Mouse (Mus musculus) forebrain, embryonic 12.5 days (tissue): ENCODE data around the gene Tmem138. TPM values are rescaled to one million over a fixed set of nuclear protein-coding genes. Genes with fewer than 3 reads are reported as not detected.

Source experiments
- ATAC-seq: fragments of 200-750 bp; cut with Nextera tagmentation; 2 replicates; pipeline ENCODE4 v1.8.0; 2017; ENCODE audit warnings: moderate TSS enrichment; ENCODE audit not compliant: low FRiP score
- H3K27ac ChIP-seq: fragments of 300-500 bp; sonication (generic); 2 replicates; pipeline ENCODE4 v1.5.1; 2016; ENCODE audit warnings: mild to moderate bottlenecking
- H3K27me3 ChIP-seq: fragments of 300-500 bp; sonication (generic); 2 replicates; pipeline ENCODE4 v1.6.1; 2016; ENCODE audit warnings: mild to moderate bottlenecking
- H3K36me3 ChIP-seq: fragments of 300-500 bp; sonication (generic); replicated peaks from 2 replicates; pipeline ENCODE4 v1.6.1; 2016; ENCODE audit warnings: mild to moderate bottlenecking
- H3K4me1 ChIP-seq: fragments of 300-500 bp; sonication (generic); 2 replicates; pipeline ENCODE4 v1.6.1; 2016
- H3K4me2 ChIP-seq: fragments of 300-500 bp; sonication (generic); 2 replicates; pipeline ENCODE4 v1.6.1; 2016; ENCODE audit warnings: mild to moderate bottlenecking, moderate library complexity
- H3K4me3 ChIP-seq: fragments of 300-500 bp; sonication (generic); replicated peaks from 2 replicates; pipeline ENCODE4 v1.5.1; 2016; ENCODE audit warnings: mild to moderate bottlenecking
- H3K9ac ChIP-seq: fragments of 300-500 bp; sonication (generic); 2 replicates; pipeline ENCODE4 v1.6.1; 2016; ENCODE audit warnings: mild to moderate bottlenecking
- H3K9me3 ChIP-seq: fragments of 300-500 bp; sonication (generic); 2 replicates; pipeline ENCODE4 v1.6.1; 2016
- WGBS: fragments of 180-500 bp; shearing (Covaris S2); methylation state at CpG from one replicate; pipeline ENCODE4 v1.1.7; 2016; 5-methylcytosine and 5-hydroxymethylcytosine counted together
- polyA plus RNA-seq: library from polyadenylated mRNA; unstranded; fragments of >200 nt; fragmentation: Nextera tagmentation; extraction: Ambion mirVana; gene quantifications from 2 replicates; pipeline ENCODE4 v1.2.1, GENCODE M21; 2016

The Tmem138 gene
- polyA plus RNA-seq, 1 experiment from 2014 or later = 52.8 TPM

DNA sequence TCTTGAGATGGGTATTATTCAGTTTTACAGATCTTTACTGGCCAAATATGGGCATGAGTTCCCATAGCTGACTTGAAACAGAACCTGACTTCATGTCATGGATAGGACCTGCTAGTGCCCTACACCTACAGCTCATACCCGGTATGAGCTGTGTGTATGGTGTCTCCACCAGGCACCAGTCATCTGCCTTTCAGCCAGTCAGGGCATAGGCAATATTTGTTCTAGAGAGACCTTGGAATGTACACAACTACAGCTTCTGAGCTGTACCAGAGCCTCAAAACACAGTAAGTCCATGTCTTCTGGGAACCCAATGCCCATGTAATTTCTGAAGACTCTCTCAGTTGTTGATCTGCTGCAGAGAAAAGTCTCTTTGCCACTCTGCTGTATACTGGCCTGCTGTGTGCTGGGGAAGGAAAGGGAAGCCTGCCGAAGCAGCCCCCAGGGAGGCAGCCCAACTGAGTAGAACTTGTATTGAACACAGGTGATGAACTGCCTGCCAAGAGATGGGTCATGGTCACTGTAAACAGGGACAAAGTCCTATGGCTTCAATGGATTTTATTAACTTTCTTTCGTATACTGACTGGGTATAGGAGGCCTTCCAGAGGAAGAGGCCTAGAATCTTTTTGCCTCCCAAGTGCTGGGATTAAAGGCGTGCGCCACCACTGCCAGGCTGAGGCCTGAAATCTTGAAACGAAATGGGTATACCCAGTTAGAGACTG lies 14.7 kb upstream of the Tmem138 start:
- Histone ChIP-seq H3K27me3 (no peaks in the 10 kb centered on the region), H3K27ac (no peak overlapping the region), H3K9ac (no peak overlapping the region), H3K4me2 (no peak overlapping the region), H3K36me3 (peaks cover 45% of the 10 kb centered on the region), H3K4me1 (no peaks in the 10 kb centered on the region; the same call in 1 of the 2 replicates), H3K9me3 (no peaks in the 10 kb centered on the region), H3K4me3 (no peak overlapping the region)
- WGBS = 94% methylated on average over 6 of the region's 6 CpGs
- no peak for ATAC-seq

DNA sequence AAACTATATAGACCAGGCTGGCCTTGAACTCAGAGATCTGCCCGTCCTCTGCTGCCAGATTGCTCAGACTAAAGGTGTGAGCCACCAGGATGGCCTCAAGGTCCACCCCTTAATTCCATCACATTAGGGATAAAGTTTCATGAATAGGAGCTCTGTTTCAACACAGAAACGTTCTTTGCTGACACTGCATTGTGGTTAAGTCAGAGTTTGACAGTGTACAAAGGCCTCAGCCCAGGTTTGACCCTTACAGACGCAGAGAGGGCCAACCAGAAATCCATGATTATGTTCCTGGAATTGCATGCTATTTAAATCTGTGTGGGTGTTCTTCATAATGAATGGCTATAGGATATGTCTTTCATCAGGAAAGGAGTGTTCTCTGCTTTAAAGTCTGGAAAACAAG lies 13.1 kb upstream of the Tmem138 start:
- no peak overlapping the region for H3K4me3 ChIP-seq
- 70% methylated on average over 3 of the region's 3 CpGs for WGBS
- H3K36me3 ChIP-seq = peaks cover 36% of the 10 kb centered on the region
- no peak for ATAC-seq
- H3K9me3 ChIP-seq = no peaks in the 10 kb centered on the region
- no peak overlapping the region for H3K4me2 ChIP-seq
- no peak overlapping the region for H3K27ac ChIP-seq
- H3K9ac ChIP-seq = no peak overlapping the region
- no peaks in the 10 kb centered on the region for H3K27me3 ChIP-seq
- no peaks in the 10 kb centered on the region; the same call in 1 of the 2 replicates for H3K4me1 ChIP-seq

DNA sequence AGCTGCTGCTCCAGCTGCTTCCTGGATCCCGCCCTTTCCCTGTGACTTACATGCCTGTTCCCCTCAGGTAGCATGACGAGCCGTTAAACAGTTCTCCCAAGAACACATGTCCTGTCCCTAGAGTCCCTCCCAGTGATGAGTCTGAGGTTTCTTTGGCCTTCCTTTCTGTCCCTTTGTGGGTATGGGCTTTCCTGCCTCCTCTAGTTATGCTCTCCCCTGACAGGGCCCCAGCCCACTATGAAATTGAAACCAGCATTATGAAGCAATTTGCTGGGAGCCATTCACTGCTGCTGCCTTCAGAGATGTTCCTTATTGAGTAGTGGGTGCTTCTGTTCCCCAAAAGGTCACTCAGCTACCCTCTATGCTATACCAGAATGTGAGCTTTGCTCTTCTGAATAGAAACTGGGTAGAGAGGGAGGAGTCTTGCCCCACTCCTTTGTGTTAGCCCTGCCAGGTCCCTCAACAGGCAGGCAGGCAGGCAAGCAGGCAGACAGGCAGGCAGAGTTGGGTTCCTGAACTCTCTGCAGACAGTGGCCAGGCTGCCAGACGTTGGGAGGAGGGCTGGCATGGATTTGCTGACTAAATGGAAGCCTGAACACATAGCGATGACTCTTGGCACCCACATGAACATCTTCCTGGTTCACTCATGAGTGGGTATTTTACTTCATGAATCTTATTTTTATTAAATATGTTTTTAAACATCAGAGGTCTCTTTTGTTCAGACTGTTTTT lies 12.1 kb upstream of the Tmem138 start:
- Histone ChIP-seq H3K4me2 (no peak overlapping the region), H3K27me3 (no peaks in the 10 kb centered on the region), H3K9ac (no peak overlapping the region), H3K27ac (no peak overlapping the region), H3K4me1 (no peaks in the 10 kb centered on the region; the same call in 1 of the 2 replicates), H3K9me3 (no peaks in the 10 kb centered on the region), H3K36me3 (peaks cover 29% of the 10 kb centered on the region), H3K4me3 (no peak overlapping the region)
- WGBS = 63% methylated on average over 5 of the region's 5 CpGs
- no peak for ATAC-seq

DNA sequence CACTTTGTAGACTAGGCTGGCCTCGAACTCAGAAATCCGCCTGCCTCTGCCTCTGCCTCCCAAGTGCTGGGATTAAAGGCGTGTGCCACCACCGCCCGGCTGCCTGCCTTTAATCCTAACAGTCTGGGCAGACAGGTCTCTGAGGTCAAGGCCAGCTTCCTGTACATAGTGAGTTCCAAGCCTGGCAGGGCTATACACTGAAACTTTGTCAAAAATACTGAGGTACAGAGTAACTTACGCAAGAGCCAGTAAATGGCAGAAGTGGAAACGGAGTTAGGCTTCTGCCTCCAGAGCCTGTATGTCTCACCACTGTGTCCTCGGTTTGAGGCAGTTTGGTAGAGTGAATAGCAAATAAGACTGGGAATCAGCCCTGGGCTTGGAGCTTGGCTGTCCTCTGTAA lies 10.1 kb upstream of the Tmem138 start:
- no peak overlapping the region for H3K27ac ChIP-seq
- peaks cover 17% of the 10 kb centered on the region; the same call in 1 of the 2 replicates for H3K36me3 ChIP-seq
- H3K4me3 ChIP-seq = no peak overlapping the region
- H3K27me3 ChIP-seq = no peaks in the 10 kb centered on the region
- no peaks in the 10 kb centered on the region for H3K9me3 ChIP-seq
- 86% methylated on average over 8 of the region's 8 CpGs for WGBS
- no peak for ATAC-seq
- H3K4me1 ChIP-seq = no peaks in the 10 kb centered on the region; the same call in 1 of the 2 replicates
- H3K4me2 ChIP-seq = no peak overlapping the region
- no peak overlapping the region for H3K9ac ChIP-seq

DNA sequence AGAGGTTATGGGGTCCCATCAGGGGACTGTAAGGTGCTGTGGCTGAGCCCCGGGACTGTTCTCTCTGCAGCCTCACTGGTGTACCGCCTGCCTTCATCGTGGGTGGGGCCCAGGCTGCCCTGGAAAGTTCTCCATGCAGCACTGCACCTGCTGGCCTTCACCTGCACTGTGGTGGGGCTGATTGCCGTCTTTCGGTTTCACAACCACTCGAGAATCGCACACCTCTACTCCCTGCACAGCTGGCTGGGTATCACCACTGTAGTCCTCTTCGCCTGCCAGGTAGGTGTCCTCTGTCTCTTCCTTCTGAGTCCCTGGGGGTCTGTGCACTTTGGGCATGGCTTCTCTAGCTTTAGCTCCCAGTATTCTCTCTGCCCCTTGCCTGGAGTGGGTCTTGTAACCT lies 8.0 kb upstream of the Tmem138 start:
- peaks cover 16% of the 10 kb centered on the region; the same call in 1 of the 2 replicates for H3K36me3 ChIP-seq
- H3K4me3 ChIP-seq = no peak overlapping the region
- H3K27ac ChIP-seq = no peak overlapping the region
- no peak overlapping the region for H3K9ac ChIP-seq
- 89% methylated on average over 8 of the region's 8 CpGs for WGBS
- H3K4me1 ChIP-seq = no peaks in the 10 kb centered on the region; the same call in 1 of the 2 replicates
- no peak overlapping the region for H3K4me2 ChIP-seq
- H3K27me3 ChIP-seq = no peaks in the 10 kb centered on the region
- no peak for ATAC-seq
- H3K9me3 ChIP-seq = no peaks in the 10 kb centered on the region

DNA sequence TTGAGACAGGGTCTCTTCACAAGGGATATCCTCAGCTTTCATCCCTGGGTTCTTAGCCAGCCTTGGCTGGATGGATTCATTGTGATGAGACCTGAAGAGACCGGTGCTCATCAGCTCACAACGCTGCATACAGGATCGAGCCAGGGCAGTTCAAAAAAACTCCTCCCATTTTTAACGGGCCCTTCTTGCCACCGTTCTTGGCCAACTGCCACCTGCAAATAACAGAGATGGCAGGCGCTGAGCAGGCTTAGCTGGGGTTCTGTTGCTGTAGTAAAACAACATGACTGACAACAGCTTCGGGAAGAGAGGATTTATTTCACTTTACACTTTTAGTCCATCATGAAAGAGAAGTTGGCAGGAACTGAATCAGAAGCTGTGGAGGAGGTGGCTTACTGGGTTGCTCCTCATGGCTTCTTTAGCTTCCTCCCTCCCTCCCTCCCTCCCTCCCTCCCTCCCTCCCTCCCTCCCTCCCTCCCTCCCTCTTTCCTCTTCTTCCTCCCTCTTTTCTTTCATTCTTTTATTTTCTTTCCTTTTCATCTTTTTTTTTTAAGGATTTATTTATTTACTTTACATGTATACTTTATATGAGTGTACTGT lies 6.5 kb upstream of the Tmem138 start:
- 72% methylated on average over 7 of the region's 7 CpGs for WGBS
- no peak for ATAC-seq
- Histone ChIP-seq H3K4me2 (no peak overlapping the region), H3K4me1 (peaks cover 1% of the 10 kb centered on the region), H3K4me3 (no peak overlapping the region), H3K9ac (no peak overlapping the region), H3K9me3 (no peaks in the 10 kb centered on the region), H3K27ac (no peak overlapping the region), H3K27me3 (no peaks in the 10 kb centered on the region), H3K36me3 (peaks cover 12% of the 10 kb centered on the region; the same call in 1 of the 2 replicates)

DNA sequence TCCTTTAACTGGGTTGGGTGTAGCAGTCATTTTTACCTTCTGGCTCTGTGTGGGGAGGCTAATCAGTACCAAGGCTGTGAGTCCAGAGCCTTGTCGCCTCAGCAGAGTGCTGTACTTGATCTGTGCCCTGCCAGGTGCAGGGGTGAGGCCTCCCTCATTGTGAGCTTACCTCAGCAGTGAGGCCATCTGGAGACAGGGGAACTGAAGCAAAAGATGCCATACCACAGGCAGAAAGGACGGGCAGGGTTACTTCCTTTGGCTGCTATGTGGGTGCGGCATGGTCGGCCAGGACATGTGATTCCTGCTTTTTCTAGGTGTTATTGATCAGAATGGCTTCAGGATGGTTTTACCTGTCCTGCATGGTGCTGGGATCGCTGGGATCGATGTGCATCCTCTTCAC lies 4.8 kb upstream of the Tmem138 start:
- Histone ChIP-seq H3K4me2 (no peak overlapping the region), H3K4me3 (no peak overlapping the region), H3K27me3 (no peaks in the 10 kb centered on the region), H3K27ac (no peak overlapping the region), H3K9me3 (no peaks in the 10 kb centered on the region), H3K36me3 (peaks cover 9% of the 10 kb centered on the region; the same call in 1 of the 2 replicates), H3K4me1 (peaks cover 11% of the 10 kb centered on the region), H3K9ac (no peak overlapping the region)
- WGBS = 91% methylated on average over 6 of the region's 6 CpGs
- ATAC-seq = no peak

DNA sequence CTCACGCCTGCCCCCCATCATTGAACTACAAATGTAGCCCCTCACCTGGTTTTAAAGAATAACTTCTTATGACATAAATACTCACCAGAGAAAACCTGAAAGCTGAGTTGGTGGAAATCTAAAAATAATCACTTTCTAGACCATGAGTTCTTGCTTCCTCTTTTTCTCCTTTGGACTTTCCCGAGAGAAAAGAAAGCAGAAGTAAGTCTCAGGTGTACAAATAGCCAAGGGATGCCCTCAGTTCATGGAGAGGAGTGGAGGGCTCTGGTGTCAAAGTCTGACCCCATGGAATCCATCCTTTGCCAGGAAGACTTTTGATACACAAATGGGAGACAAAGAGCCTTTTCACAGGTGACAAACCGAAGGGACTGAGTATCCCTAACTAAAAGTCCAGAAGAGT lies 3.6 kb upstream of the Tmem138 start:
- Histone ChIP-seq H3K27ac (no peak overlapping the region), H3K4me2 (no peak overlapping the region), H3K4me3 (no peak overlapping the region), H3K9ac (no peak overlapping the region), H3K27me3 (no peaks in the 10 kb centered on the region), H3K9me3 (no peaks in the 10 kb centered on the region), H3K36me3 (peaks cover 9% of the 10 kb centered on the region; the same call in 1 of the 2 replicates), H3K4me1 (peaks cover 17% of the 10 kb centered on the region)
- 84% methylated on average over 3 of the region's 3 CpGs for WGBS
- ATAC-seq = no peak

DNA sequence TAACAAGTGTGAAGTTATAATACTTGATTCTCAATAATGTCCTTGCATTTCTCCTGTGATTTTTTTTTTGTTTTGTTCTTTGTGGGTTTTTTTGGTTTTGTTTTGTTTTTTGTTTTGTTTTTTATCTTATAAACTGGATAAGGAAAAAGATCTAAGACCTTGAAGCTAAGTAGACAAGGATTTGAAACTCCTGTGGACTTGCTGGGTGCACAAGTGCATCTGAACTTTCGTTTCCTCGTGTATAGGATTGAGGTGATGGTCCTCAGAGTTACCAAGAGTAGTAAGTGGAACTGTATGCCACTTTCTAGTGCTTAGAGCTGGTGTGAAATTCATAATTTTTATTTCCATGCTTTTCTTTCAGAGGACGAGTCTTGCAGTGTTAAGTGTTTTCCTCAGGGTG lies 2.9 kb upstream of the Tmem138 start:
- H3K27ac ChIP-seq = no peak overlapping the region
- H3K4me1 ChIP-seq = peaks cover 17% of the 10 kb centered on the region
- peaks cover 11% of the 10 kb centered on the region for H3K36me3 ChIP-seq
- H3K4me2 ChIP-seq = no peak overlapping the region
- ATAC-seq = no peak
- H3K27me3 ChIP-seq = no peaks in the 10 kb centered on the region
- H3K9ac ChIP-seq = no peak overlapping the region
- WGBS = 77% methylated on average over 3 of the region's 3 CpGs
- H3K9me3 ChIP-seq = no peaks in the 10 kb centered on the region
- H3K4me3 ChIP-seq = no peak overlapping the region

DNA sequence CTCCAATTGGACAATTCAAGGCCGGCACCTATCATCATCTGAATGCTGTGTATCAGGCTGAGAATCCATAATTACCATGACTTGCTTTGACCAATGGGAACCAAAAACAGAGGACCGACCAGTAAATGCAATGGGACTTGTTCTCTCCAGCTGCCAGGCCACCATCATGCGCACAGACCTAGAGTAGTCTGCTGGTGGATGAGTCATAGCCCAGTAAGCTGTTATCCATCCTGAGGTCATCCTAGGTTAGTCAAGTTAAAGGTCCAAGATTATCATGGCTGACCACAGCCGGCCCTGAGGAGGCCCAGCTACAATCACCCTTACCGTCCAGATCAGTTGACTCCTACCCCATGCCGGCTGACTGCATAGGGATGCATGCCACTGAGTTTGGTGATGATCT lies 7.5 kb downstream of the Tmem138 start:
- Histone ChIP-seq H3K27ac (no peak overlapping the region), H3K4me3 (no peak overlapping the region), H3K9me3 (no peaks in the 10 kb centered on the region), H3K4me1 (no peaks in the 10 kb centered on the region), H3K9ac (no peak overlapping the region), H3K36me3 (peaks cover 52% of the 10 kb centered on the region), H3K27me3 (no peaks in the 10 kb centered on the region), H3K4me2 (no peak overlapping the region)
- ATAC-seq = no peak
- 93% methylated on average over 6 of the region's 6 CpGs for WGBS

DNA sequence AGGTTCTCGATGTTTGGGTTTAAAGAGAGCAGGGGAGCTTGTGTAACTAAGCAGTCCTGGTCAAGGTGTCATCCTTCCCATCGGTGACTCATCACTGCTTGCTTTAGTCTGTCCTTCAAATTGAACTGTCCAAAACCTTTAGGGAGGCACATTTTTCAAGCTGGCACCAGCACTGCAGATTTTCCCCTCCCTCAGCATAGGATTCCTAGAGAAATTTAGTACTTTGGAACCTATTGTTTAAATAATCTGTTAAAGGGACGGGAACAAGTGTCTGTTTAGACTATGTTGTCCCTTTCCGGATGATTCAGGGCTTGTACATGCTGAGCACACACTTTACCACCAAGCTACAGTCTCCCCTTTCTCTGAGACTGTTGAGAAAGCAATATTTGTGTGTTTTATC lies 11.9 kb downstream of the Tmem138 start:
- H3K27me3 ChIP-seq = no peaks in the 10 kb centered on the region
- no peak overlapping the region for H3K4me3 ChIP-seq
- H3K36me3 ChIP-seq = peaks cover 10% of the 10 kb centered on the region
- 81% methylated on average over 4 of the region's 4 CpGs for WGBS
- H3K9me3 ChIP-seq = no peaks in the 10 kb centered on the region
- H3K27ac ChIP-seq = no peak overlapping the region
- no peak for ATAC-seq
- H3K9ac ChIP-seq = no peak overlapping the region
- H3K4me1 ChIP-seq = no peaks in the 10 kb centered on the region
- H3K4me2 ChIP-seq = no peak overlapping the region

DNA sequence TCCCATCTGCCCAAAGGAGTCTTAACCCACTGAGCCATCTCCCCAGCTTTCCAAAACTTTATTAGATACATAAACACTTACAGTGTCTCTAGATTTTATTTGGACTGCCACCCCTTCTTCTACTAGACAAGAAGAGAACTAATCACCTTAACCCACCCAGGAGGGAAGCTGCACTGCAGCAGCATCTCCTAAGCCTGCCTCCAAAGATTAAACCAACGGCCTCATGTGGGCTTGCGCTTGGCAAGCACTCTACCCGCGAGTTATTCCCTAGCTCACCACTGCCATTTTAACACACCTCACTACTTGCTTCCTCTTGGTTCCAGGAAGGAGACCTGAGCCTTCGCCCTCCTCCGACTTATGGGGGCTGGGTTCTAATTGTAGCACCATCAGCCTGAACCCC lies 12.9 kb downstream of the Tmem138 start:
- ATAC-seq = no peak
- Histone ChIP-seq H3K27ac (no peak overlapping the region), H3K9me3 (no peaks in the 10 kb centered on the region), H3K4me2 (no peak overlapping the region), H3K36me3 (peaks cover 2% of the 10 kb centered on the region; the same call in 1 of the 2 replicates), H3K4me1 (no peaks in the 10 kb centered on the region), H3K27me3 (no peaks in the 10 kb centered on the region), H3K4me3 (no peak overlapping the region), H3K9ac (no peak overlapping the region)
- WGBS = 81% methylated on average over 6 of the region's 6 CpGs
